Mouse (Mus musculus) adrenal gland, adult 8-10 months (tissue): Measurements from ENCODE around the gene Scd4. TPM values are rescaled to one million over a fixed set of nuclear protein-coding genes. Genes with fewer than 3 reads are reported as not detected.
A peak's percentile ranks its signal among the peaks of the same experiment; 100 is the strongest.

Source experiments
- DNase-seq: peaks from one replicate; pipeline ENCODE4 v3.0.0; 2022
- total RNA-seq, 4 experiments: library from RNA; stranded (reverse); gene quantifications; 2 replicates each; pipeline ENCODE4 v1.2.4; 2022

The Scd4 gene
- total RNA-seq: 1 to 10 TPM; 4.5 to 7.6 (median 6.6) TPM

GRCm38 (mm10) chr19:44332833-44333623, at the start of gene Scd4:
Scd4 (plus strand) TSS chr19:44333092.
- DNase-seq: peak; percentile 40

GRCm38 (mm10) chr19:44283157-44284024, 49.5 kb upstream of the Scd4 start:
- no peak for DNase-seq

GRCm38 (mm10) chr19:44284025-44284695, 48.7 kb upstream of the Scd4 start:
- peak; percentile 91 for DNase-seq

- no peak for DNase-seq
Measured at GRCm38 (mm10) chr19:44284723-44285122, 48.2 kb upstream of the Scd4 start.

GRCm38 (mm10) chr19:44285554-44285953, 47.3 kb upstream of the Scd4 start:
- DNase-seq: no peak

GRCm38 (mm10) chr19:44286109-44286508, 46.8 kb upstream of the Scd4 start:
- no peak for DNase-seq

GRCm38 (mm10) chr19:44287415-44288110, 45.3 kb upstream of the Scd4 start:
- DNase-seq: no peak

GRCm38 (mm10) chr19:44292083-44292482, 40.8 kb upstream of the Scd4 start:
- no peak for DNase-seq

GRCm38 (mm10) chr19:44292483-44292882, 40.4 kb upstream of the Scd4 start:
- no peak for DNase-seq

- DNase-seq: no peak
Measured at GRCm38 (mm10) chr19:44292941-44293768, 39.7 kb upstream of the Scd4 start, which contains the start of gene Scd2. Scd2 (plus strand) TSS chr19:44293674.

GRCm38 (mm10) chr19:44293769-44294551, 38.9 kb upstream of the Scd4 start:
- peak; percentile 92 for DNase-seq

GRCm38 (mm10) chr19:44294588-44295041, 38.3 kb upstream of the Scd4 start:
- DNase-seq: peak; percentile 85

- DNase-seq: peak; percentile 72
Measured at GRCm38 (mm10) chr19:44295251-44295650, 37.6 kb upstream of the Scd4 start.

- peak; percentile 83 for DNase-seq
Measured at GRCm38 (mm10) chr19:44295741-44296140, 37.2 kb upstream of the Scd4 start.

GRCm38 (mm10) chr19:44296186-44296585, 36.7 kb upstream of the Scd4 start:
- no peak for DNase-seq

GRCm38 (mm10) chr19:44297068-44297760, 35.7 kb upstream of the Scd4 start:
- DNase-seq: no peak

GRCm38 (mm10) chr19:44297862-44298261, 35.0 kb upstream of the Scd4 start:
- no peak for DNase-seq

GRCm38 (mm10) chr19:44299078-44299477, 33.8 kb upstream of the Scd4 start:
- DNase-seq: no peak

GRCm38 (mm10) chr19:44299902-44300301, 33.0 kb upstream of the Scd4 start:
- DNase-seq: no peak

- DNase-seq: no peak
Measured at GRCm38 (mm10) chr19:44300520-44300919, 32.4 kb upstream of the Scd4 start.
